Mouse (Mus musculus) C2C12 (cell line): ENCODE results near the gene Ap3m1. TPM values are rescaled to one million over a fixed set of nuclear protein-coding genes. Genes with fewer than 3 reads are reported as not detected.

Experiments
- H3K27me3 ChIP-seq: one replicate; pipeline ENCODE4 v1.6.1; 2011; ENCODE audit not compliant: control insufficient read depth, insufficient read depth, insufficient read length
- H3K36me3 ChIP-seq: one replicate; pipeline ENCODE4 v1.6.1; 2011; ENCODE audit not compliant: control insufficient read depth, insufficient read depth
- H3K4me3 ChIP-seq: one replicate; pipeline ENCODE4 v1.5.1; 2011; ENCODE audit warnings: mild to moderate bottlenecking, control low read depth; ENCODE audit not compliant: poor library complexity, insufficient read depth, severe bottlenecking
- H3K79me2 ChIP-seq: one replicate; pipeline ENCODE4 v1.6.1; 2011; ENCODE audit not compliant: control insufficient read depth, insufficient read depth
- H3K79me3 ChIP-seq: one replicate; pipeline ENCODE4 v1.6.1; 2011; ENCODE audit warnings: low read depth, control low read depth
- H3ac ChIP-seq: one replicate; pipeline ENCODE3; 2011; ENCODE audit warnings: low read depth; ENCODE audit not compliant: control insufficient read depth, insufficient read length
- CEBPB ChIP-seq: IDR thresholded peaks from one replicate; pipeline ENCODE4 v1.6.1; 2011; ENCODE audit warnings: low read depth, mild to moderate bottlenecking, control low read depth, moderate library complexity
- CTCF ChIP-seq: IDR thresholded peaks from one replicate; pipeline ENCODE4 v1.5.1; 2011; ENCODE audit not compliant: control insufficient read depth, insufficient read depth, insufficient read length
- FOSL1 ChIP-seq: IDR thresholded peaks from one replicate; pipeline ENCODE4 v1.8.0; 2011; ENCODE audit warnings: mild to moderate bottlenecking, low read length; ENCODE audit not compliant: poor library complexity, insufficient read depth, severe bottlenecking
- MAX ChIP-seq: IDR thresholded peaks from one replicate; pipeline ENCODE4 v1.6.1; 2011; ENCODE audit warnings: mild to moderate bottlenecking, control low read depth
- MYOD1 ChIP-seq: IDR thresholded peaks from one replicate; pipeline ENCODE4 v1.6.1; 2011; ENCODE audit warnings: low read depth; ENCODE audit not compliant: control insufficient read depth, insufficient read length
- MYOG ChIP-seq: IDR thresholded peaks from one replicate; pipeline ENCODE4 v1.6.1; 2011; ENCODE audit not compliant: control insufficient read depth, insufficient read length; ENCODE audit errors: extremely low read depth
- USF1 ChIP-seq: IDR thresholded peaks from one replicate; pipeline ENCODE4 v1.6.1; 2011; ENCODE audit warnings: low read depth, mild to moderate bottlenecking, control low read depth, moderate library complexity
- polyA plus RNA-seq: library from polyadenylated mRNA; unstranded; fragments of >200 nt; fragmentation: generic; extraction: Trizol; gene quantifications from one replicate; pipeline ENCODE4 v1.2.1, GENCODE M21; 2012; ENCODE audit warnings: missing spikeins

Ap3m1 gene
- polyA plus RNA-seq, 1 experiment, result 14.0 TPM

- TF ChIP-seq CEBPB (peak; percentile 47), MAX (no peak), MYOD1 (no peak), USF1 (no peak), FOSL1 (no peak)
- H3ac ChIP-seq, result no peak overlapping the region
- no peak overlapping the region for H3K4me3 ChIP-seq
- no peaks in the 10 kb centered on the region for H3K27me3 ChIP-seq
- H3K79me3 ChIP-seq, result peaks cover 10% of the 10 kb centered on the region
- H3K79me2 ChIP-seq, result peaks cover 41% of the 10 kb centered on the region
- H3K36me3 ChIP-seq, result no peaks in the 10 kb centered on the region
Measured at GRCm38 (mm10) chr14:21065490-21066162, 13.3 kb upstream of the Ap3m1 start.

- H3K36me3 ChIP-seq, result no peaks in the 10 kb centered on the region
- H3K27me3 ChIP-seq, result no peaks in the 10 kb centered on the region
- peaks cover 38% of the 10 kb centered on the region for H3K79me2 ChIP-seq
- no peak overlapping the region for H3K4me3 ChIP-seq
- peaks cover 10% of the 10 kb centered on the region for H3K79me3 ChIP-seq
- TF ChIP-seq FOSL1 (no peak), CEBPB (no peak), CTCF (no peak), MYOG (no peak), MAX (no peak), USF1 (no peak), MYOD1 (no peak)
- no peak overlapping the region for H3ac ChIP-seq
Measured at GRCm38 (mm10) chr14:21064321-21064720, 12.0 kb upstream of the Ap3m1 start.

GRCm38 (mm10) chr14:21062766-21063513 is 10.6 kb upstream of the Ap3m1 start:
- TF ChIP-seq MYOD1, result no peak
- no peak for TF ChIP-seq CEBPB
- no peak for TF ChIP-seq USF1
- TF ChIP-seq CTCF, result no peak
- no peak for TF ChIP-seq MYOG
- TF ChIP-seq FOSL1, result no peak
- no peak for TF ChIP-seq MAX
- H3K79me2 ChIP-seq, result peaks cover 30% of the 10 kb centered on the region

GRCm38 (mm10) chr14:21058972-21059371 is 6.7 kb upstream of the Ap3m1 start:
- no peaks in the 10 kb centered on the region for H3K27me3 ChIP-seq
- H3K79me2 ChIP-seq, result peaks cover 29% of the 10 kb centered on the region
- no peak overlapping the region for H3ac ChIP-seq
- no peak overlapping the region for H3K4me3 ChIP-seq
- peaks cover 5% of the 10 kb centered on the region for H3K79me3 ChIP-seq
- no peaks in the 10 kb centered on the region for H3K36me3 ChIP-seq
- TF ChIP-seq CTCF (no peak), MYOG (no peak), USF1 (no peak), MYOD1 (no peak), CEBPB (no peak), FOSL1 (no peak), MAX (no peak)

More at GRCm38 (mm10) chr14:21062766-21063513, 10.6 kb upstream of the Ap3m1 start:
- Histone ChIP-seq H3K79me3 (peaks cover 6% of the 10 kb centered on the region), H3K4me3 (no peak overlapping the region), H3K36me3 (no peaks in the 10 kb centered on the region), H3ac (no peak overlapping the region), H3K27me3 (no peaks in the 10 kb centered on the region)

GRCm38 (mm10) chr14:21053586-21053985 is 1.3 kb upstream of the Ap3m1 start:
- Histone ChIP-seq H3K79me2 (peaks cover 63% of the 10 kb centered on the region), H3K4me3 (no peak overlapping the region), H3K27me3 (no peaks in the 10 kb centered on the region), H3ac (no peak overlapping the region), H3K36me3 (no peaks in the 10 kb centered on the region), H3K79me3 (peaks cover 45% of the 10 kb centered on the region)
- TF ChIP-seq USF1 (no peak), MYOG (no peak), CTCF (no peak)

- Histone ChIP-seq H3K27me3 (no peaks in the 10 kb centered on the region), H3K4me3 (peak overlapping the region; percentile 83), H3ac (no peak overlapping the region), H3K79me2 (peaks cover 68% of the 10 kb centered on the region), H3K79me3 (peaks cover 45% of the 10 kb centered on the region), H3K36me3 (no peaks in the 10 kb centered on the region)
- no peak for TF ChIP-seq MAX
- TF ChIP-seq USF1, result no peak
- TF ChIP-seq CEBPB, result peak; percentile 27
- TF ChIP-seq MYOG, result no peak
Measured at GRCm38 (mm10) chr14:21053151-21053550, 843 bp upstream of the Ap3m1 start.
